Mouse (Mus musculus) CD4-positive naive resting alpha-beta T cell, adult 57 days (primary cell): ENCODE measurements around the gene Rrp7a. TPM values are rescaled to one million over a fixed set of nuclear protein-coding genes. Genes with fewer than 3 reads are reported as not detected.

ENCODE experiments used
- total RNA-seq: library from RNA; stranded (reverse); gene quantifications from one replicate; pipeline ENCODE4 v1.2.4, GENCODE M21; 2023

Gene Rrp7a
- total RNA-seq = 105 TPM

DNA sequence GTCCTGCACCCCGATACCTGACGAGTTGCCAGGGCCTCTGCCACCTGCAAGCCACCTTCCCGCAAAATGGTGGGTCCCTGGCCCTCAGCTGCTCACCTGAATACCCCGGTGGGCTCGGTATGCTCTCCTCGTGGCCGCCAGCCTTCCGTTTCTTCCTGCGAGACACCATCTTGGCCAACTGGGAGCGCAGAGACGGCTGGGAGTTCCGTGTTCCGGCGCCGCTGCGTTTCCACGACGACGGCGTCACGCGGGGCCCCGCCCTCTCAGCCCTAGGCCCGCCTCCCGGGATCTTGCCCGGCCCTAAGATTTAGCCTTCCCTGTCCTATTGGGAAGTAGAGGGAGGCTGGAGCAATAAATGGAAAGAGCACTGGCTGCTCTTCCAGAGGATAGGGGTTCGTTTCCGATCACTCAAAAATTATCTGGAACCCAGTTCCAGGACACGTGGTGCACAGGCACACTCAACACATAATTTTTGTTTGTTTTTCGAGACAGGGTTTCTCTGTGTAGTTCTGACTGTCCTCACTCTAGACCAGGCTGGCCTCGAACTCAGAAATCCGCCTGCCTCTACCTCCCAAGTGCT, at the start of gene Rrp7a:
Gene Rrp7a (minus strand): TSS at position 236 of the 580 bp plus-strand sequence.

DNA sequence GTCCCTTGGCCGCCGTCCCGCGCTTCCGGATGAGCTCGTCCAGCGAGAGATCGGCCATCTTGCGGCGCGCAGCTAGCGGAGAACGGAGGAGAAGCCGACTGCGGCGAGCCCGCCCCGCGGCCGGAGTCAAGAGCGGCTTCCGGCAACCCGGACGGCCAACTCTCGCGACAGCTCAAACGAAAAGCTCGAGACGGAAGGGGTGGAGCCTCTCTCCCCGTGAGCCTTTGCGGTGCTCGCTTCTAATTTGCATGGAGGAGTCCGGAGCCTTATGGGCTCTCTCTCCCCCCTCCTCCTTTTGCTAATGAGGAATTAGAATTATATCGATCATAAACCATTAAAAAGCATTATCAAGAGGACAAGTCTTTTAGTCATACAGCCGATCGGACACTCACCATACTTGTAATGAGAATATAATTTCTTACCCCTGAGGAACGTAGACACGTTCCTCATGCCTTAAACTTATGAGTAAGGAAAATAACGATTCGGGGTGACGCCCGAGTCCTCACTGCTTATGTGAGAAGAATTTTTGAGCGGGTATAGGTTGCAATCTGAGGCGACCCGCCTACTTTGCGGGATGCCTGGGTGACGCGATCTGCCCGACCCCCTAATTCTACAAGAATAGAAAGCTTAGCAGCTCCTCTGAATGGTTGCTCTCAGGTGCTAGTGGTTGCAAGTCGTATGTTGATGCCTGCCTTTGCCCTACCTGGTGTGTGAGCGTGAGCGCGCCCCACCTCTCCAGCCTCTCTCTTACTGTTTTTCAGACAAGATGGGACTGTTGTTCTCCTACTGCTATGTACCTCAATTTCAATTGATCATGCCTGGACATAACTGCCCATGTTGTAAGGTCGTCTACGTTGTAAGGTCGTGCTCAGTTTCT, 26.8 kb upstream of the Rrp7a start, which contains the start of gene Poldip3:
Gene Poldip3 (minus strand): TSS at position 189 of the 877 bp plus-strand sequence.

DNA sequence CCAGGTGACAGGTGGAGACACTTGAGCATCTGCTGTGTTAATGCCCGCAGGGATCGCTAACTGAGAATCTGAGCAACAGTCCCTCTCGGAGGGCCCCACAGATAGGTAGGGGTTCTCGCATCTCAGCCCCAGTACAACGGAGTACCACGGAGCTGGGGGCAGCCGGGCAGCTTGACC, 33.3 kb downstream of the Rrp7a start, which contains the start of gene Serhl:
Gene Serhl (plus strand): TSS at position 78 of the 177 bp plus-strand sequence.

Other genes with a start within 250 kb of the Rrp7a start
- 229 TPM for gene Tcf20, start 134.9 kb downstream of the Rrp7a start, total RNA-seq
- gene Nfam1, start 89.5 kb downstream of the Rrp7a start, total RNA-seq = 7.4 TPM
- 15.9 TPM for gene Serhl, start 33.3 kb downstream of the Rrp7a start, total RNA-seq
- 199 TPM for gene Poldip3, start 26.6 kb upstream of the Rrp7a start, total RNA-seq
- gene Cyb5r3, start 49.8 kb upstream of the Rrp7a start, total RNA-seq = 45.5 TPM
- not detected for gene A4galt, start 129.0 kb upstream of the Rrp7a start, total RNA-seq
- 8.8 TPM for gene Arfgap3, start 227.4 kb upstream of the Rrp7a start, total RNA-seq